Mouse (Mus musculus) WW6 (cell line): ENCODE measurements around the gene Dis3l2.
A peak's percentile ranks its signal among the peaks of the same experiment; 100 is the strongest.

ENCODE experiments used
- DNase-seq: peaks from one replicate; pipeline ENCODE4 v3.0.0-alpha.2; 2013; ENCODE audit warnings: low read depth, low spot score

Dis3l2 gene

GRCm38 (mm10) chr1:87070720-87071119 lies 367.1 kb downstream of the Dis3l2 start:
- peak; percentile 42 for DNase-seq

DNA sequence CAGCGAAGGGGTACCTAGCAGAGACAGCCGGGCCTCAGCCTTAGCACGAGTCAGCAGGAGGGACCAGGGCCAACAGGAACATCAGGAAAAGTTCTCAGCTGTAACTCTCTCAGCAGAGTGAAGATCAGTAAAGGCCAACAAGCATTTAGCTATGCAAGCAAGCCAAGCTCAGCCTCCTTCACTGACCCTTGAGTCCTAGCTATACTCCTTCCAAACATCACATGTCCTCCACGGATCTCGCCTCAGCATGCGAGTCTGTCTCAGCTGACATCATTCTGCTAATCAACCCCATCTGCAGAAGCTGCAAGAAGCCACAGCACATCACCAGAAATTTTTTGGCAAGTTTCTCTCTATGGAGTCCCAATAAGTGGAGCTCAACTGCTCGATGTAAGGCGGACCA lies 370.2 kb downstream of the Dis3l2 start:
- no peak for DNase-seq

DNA sequence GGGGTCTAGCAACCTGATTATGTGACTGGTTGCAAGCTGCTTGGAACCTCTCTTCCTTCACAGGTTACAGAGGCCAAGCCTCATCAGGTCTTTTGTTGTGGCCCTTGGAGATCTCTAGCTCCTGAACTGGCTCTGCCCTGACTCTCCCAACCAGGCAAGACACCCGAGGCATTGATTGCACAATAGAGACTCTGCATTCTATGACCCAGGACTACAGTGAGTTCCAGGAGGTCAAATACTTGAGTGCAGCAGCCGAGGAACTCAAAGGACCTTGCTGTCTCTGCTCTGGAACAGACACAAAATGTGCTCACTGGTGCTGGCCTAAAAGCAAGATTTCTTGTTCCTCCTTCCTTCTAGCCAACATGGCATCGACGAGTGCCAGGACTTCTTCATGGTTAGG lies 382.6 kb downstream of the Dis3l2 start:
- DNase-seq: no peak

DNA sequence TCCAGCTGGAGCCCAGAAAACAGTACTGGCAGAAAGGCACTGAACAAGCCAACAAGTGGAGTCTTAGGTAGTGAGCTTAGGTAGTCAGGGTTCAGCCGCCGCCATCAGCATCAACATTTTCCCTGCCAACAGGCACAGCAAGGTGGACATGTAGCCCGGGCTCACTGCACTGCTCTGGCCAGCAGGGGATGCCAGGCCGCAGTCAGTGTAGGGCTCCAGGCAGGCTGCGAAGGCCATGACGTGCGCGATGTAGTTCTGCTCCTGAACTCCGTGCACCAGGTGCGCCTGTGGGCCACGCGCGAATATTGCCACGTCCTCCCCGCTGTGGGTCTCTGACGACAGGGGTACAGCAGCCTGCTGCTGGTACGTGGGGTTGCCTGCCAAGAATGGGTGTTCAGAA lies 383.4 kb downstream of the Dis3l2 start:
- peak; percentile 24 for DNase-seq

DNA sequence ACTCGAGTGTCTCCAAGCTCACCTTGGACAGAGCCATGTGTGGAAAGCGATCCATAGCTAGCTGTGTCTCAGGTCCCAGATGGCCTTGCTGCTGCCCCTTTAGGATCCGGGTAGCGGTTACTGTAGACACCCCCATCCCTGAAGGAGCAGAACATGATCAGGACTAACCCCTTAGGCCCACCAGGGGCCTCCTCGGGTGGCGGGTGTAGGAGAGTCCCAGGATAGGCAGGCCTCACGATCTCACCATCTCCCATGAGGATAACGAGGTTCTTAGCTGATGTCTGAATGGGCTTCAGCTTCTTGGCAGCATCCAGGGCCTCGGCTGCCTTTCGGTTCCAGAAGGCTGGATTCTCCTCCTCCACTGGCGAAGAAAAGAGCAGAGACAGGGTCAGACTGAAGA lies 385.6 kb downstream of the Dis3l2 start:
- DNase-seq: no peak

GRCm38 (mm10) chr1:87089828-87090227 lies 386.2 kb downstream of the Dis3l2 start, which contains the start of gene Alppl2:
Gene Alppl2, minus strand, starts transcription at chr1:87089928.
- no peak for DNase-seq

DNA sequence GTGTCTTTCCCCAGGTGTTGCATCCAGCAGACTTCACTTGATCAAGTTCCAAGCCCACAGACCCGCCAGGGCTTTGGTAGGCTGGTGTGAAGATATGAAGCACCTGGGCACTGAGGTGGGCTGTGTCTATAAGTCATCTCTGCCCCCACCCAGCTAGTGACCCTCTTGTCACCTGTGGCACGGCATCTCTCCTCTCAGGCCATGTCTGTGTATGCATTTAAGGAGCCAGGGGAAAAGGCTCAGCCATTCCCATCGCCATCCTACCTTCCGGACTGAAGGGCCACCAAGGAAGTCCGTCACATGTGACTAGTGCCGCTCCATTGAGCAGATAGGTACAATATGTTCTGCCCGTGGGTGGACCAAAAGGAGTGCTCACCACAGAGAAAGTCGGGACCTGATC lies 392.0 kb downstream of the Dis3l2 start:
- no peak for DNase-seq

- DNase-seq: peak; percentile 49
These were observed 394.9 kb downstream of the Dis3l2 start for GRCm38 (mm10) chr1:87098358-87098975.
